Mouse (Mus musculus): ENCODE data around the gene Prune1. TPM values are rescaled to one million over a fixed set of nuclear protein-coding genes. Genes with fewer than 3 reads are reported as not detected.

Prune1 gene
- polyA plus RNA-seq, 1 experiment from 2014 or later: 77.6 TPM

DNA sequence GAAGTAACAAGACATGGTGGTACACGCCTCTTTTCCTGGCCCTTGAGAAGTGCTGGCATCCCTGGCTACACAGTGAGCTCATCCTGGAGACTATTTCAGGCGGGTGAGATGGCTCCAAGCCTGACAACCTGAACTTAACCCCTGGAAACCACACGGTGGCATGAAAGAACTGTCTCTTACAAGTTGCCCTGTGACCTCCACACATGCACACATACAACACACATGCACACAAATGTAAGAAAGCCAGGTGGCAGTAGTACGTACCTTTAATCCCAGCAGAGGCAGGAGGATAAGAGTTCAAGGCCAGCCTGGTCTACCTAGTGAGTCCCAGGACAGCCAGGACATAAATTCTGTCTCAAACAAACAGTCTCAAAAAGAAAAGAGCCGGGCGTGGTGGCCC lies 42.9 kb downstream of the Prune1 start:
- no peak overlapping the region for H3K27ac ChIP-seq (ENCODE audit: low read depth, low read length)
- H3K9ac ChIP-seq (ENCODE audit: low read depth, low read length): no peak overlapping the region
- WGBS: 84% methylated on average over 6 of the region's 6 CpGs
- no peaks in the 10 kb centered on the region for H3K4me1 ChIP-seq (ENCODE audit: control insufficient read depth, insufficient read depth, low read depth, low read length)
- H3K4me2 ChIP-seq (ENCODE audit: low read length): no peak overlapping the region
- no peak overlapping the region for H3K4me3 ChIP-seq (ENCODE audit: low read length)
- H3K36me3 ChIP-seq (ENCODE audit: control insufficient read depth, insufficient read depth, low read length): peaks cover 13% of the 10 kb centered on the region
- no peak for ATAC-seq
- H3K9me3 ChIP-seq (ENCODE audit: control insufficient read depth, low read length): no peaks in the 10 kb centered on the region
- H3K27me3 ChIP-seq (replicated peaks; ENCODE audit: control insufficient read depth, insufficient read depth, low read length): no peaks in the 10 kb centered on the region

DNA sequence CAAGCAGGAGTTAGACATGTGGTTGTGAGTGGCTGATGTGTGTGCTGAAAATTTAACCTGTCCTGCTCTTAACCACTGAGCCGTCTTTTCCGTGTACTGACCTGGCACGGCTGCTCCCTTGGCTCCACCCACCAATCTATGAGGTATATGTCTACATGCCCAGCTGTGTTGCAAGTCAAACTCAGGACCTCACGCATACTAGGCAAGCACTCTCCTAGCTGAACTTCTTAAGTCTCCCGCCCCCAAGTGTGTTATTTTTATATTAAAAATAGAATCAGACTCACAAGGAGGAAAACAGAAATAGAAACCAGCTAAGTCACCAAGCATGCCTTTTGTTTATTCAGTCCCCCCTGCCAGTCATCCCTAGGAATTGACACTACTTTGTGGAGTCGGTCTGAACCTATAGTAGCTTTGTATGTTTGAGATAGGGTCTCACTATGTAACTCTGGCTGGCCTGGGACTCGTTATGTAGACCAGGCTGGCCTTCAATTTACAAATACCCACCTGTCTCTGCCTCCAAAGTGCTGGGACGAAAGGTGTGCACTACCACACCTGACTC lies 44.3 kb downstream of the Prune1 start:
- no peaks in the 10 kb centered on the region for H3K9me3 ChIP-seq (ENCODE audit: control insufficient read depth, low read length)
- no peak overlapping the region for H3K27ac ChIP-seq (ENCODE audit: low read depth, low read length)
- H3K27me3 ChIP-seq (replicated peaks; ENCODE audit: control insufficient read depth, insufficient read depth, low read length): no peaks in the 10 kb centered on the region
- no peak overlapping the region for H3K4me2 ChIP-seq (ENCODE audit: low read length)
- H3K9ac ChIP-seq (ENCODE audit: low read depth, low read length): no peak overlapping the region
- H3K36me3 ChIP-seq (ENCODE audit: control insufficient read depth, insufficient read depth, low read length): peaks cover 27% of the 10 kb centered on the region
- H3K4me3 ChIP-seq (ENCODE audit: low read length): no peak overlapping the region
- ATAC-seq: no peak
- H3K4me1 ChIP-seq (ENCODE audit: control insufficient read depth, insufficient read depth, low read depth, low read length): no peaks in the 10 kb centered on the region
- WGBS: 89% methylated on average over 8 of the region's 8 CpGs

DNA sequence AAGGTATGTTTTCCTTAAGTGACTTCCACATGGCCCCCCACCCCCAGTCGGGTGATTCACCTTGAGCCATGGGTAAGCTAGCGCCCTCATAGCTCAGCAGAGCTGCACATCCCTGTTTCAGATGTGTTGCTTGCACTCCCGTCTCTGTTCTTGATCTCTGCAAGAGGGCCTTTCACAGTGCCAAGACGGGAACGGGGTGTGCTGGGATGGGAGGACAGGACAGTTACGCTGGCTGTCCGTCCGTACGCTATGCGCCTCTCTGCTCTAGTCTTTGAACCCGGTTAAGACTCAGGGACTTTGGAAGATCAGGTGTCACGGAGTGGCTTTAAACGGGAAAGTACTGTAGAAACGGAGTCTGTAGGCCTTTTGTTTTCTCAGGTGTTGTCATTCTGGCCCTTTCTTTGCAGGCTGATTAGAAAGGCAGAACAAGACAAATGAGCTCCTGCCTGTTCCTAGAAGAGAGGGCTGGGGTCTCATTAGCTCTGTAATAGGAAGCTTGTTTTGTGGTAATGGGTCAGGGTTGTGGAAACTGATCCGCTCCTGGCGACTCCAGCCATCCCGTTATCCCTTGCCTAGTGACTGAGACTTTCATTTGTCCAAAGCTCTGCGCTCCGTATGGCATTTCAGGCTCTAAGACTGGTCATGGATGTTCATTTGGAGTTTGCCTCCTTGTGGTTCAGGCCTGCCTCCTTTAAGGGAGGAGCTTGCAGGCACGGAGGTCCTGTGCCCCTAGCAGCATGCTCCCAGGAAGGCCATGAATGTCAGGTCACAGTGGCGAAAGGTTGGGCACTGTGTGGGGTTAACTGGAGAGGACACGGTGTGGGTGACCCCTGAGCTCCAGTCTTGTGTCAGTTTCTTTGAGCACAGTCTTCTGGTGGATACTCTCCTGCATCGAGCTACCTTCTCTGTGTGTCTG lies 46.2 kb downstream of the Prune1 start:
- Histone ChIP-seq H3K4me2 (ENCODE audit: low read length) (no peak overlapping the region), H3K27me3 (replicated peaks; ENCODE audit: control insufficient read depth, insufficient read depth, low read length) (no peaks in the 10 kb centered on the region), H3K4me1 (ENCODE audit: control insufficient read depth, insufficient read depth, low read depth, low read length) (peaks cover 14% of the 10 kb centered on the region), H3K9ac (ENCODE audit: low read depth, low read length) (no peak overlapping the region), H3K9me3 (ENCODE audit: control insufficient read depth, low read length) (no peaks in the 10 kb centered on the region), H3K36me3 (ENCODE audit: control insufficient read depth, insufficient read depth, low read length) (peaks cover 32% of the 10 kb centered on the region), H3K4me3 (ENCODE audit: low read length) (no peak overlapping the region), H3K27ac (ENCODE audit: low read depth, low read length) (no peak overlapping the region)
- ATAC-seq: no peak
- WGBS: 74% methylated on average over 23 of the region's 23 CpGs

DNA sequence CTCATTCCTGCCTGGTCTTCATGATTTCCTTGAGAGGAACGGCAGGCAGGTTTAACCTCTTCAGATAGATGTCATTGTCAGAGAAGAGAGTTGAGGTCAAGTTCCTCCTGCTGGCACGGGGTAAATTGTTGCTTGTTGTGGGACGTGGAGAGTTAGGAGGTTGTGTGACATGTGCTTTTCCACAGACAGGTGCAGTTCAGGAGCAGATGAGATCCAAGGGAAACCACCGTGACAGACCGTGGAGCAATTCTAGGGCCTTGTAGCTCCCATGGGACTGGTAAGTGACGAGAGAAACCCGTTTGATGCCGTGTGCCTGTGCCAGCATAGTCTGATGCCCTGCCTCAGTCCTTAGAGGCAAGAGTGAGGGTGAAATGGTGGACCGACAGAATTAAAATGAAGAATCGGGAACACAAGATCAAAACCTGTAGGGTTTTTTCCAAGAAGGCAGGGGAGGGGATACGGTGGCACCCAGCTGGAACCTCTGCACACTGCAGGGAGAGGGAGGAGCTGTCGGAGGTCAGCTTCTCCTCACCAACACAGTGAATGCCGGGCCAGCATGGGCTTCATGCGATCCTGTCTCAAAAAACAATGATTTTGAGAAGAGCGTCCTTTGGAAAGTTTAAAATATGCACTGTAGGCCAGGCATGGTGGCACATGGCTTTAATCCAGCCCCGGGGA lies 48.4 kb downstream of the Prune1 start:
- ATAC-seq: no peak
- Histone ChIP-seq H3K9ac (ENCODE audit: low read depth, low read length) (no peak overlapping the region), H3K36me3 (ENCODE audit: control insufficient read depth, insufficient read depth, low read length) (peaks cover 32% of the 10 kb centered on the region), H3K4me3 (ENCODE audit: low read length) (no peak overlapping the region), H3K27ac (ENCODE audit: low read depth, low read length) (no peak overlapping the region), H3K27me3 (replicated peaks; ENCODE audit: control insufficient read depth, insufficient read depth, low read length) (no peaks in the 10 kb centered on the region), H3K9me3 (ENCODE audit: control insufficient read depth, low read length) (no peaks in the 10 kb centered on the region), H3K4me2 (ENCODE audit: low read length) (no peak overlapping the region), H3K4me1 (ENCODE audit: control insufficient read depth, insufficient read depth, low read depth, low read length) (peaks cover 21% of the 10 kb centered on the region)
- WGBS: 82% methylated on average over 16 of the region's 16 CpGs

DNA sequence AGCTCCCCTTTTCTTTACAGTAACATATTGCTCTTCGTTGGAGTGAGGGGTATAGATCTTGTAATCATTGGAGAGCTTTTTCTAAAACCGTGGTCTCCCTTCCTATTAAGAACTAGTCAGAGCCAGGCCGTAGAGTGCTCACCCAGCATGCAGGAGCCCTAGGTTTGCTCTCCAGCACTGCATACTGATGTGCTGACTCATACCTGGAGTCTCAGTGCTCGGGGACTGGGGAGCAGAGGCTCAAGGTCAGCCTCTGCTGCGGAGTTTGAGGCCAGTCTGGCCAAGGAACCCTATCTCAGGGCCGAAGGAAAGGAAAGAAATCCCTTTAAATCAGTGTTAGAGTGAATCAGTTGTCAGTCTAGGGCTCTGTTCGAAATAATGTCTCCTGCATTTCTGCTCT lies 49.1 kb downstream of the Prune1 start:
- Histone ChIP-seq H3K4me1 (ENCODE audit: control insufficient read depth, insufficient read depth, low read depth, low read length) (peaks cover 21% of the 10 kb centered on the region), H3K27ac (ENCODE audit: low read depth, low read length) (no peak overlapping the region), H3K4me3 (ENCODE audit: low read length) (no peak overlapping the region), H3K9ac (ENCODE audit: low read depth, low read length) (no peak overlapping the region), H3K36me3 (ENCODE audit: control insufficient read depth, insufficient read depth, low read length) (peaks cover 32% of the 10 kb centered on the region), H3K4me2 (ENCODE audit: low read length) (no peak overlapping the region), H3K9me3 (ENCODE audit: control insufficient read depth, low read length) (no peaks in the 10 kb centered on the region), H3K27me3 (replicated peaks; ENCODE audit: control insufficient read depth, insufficient read depth, low read length) (no peaks in the 10 kb centered on the region)
- 88% methylated on average over 7 of the region's 7 CpGs for WGBS
- ATAC-seq: no peak

DNA sequence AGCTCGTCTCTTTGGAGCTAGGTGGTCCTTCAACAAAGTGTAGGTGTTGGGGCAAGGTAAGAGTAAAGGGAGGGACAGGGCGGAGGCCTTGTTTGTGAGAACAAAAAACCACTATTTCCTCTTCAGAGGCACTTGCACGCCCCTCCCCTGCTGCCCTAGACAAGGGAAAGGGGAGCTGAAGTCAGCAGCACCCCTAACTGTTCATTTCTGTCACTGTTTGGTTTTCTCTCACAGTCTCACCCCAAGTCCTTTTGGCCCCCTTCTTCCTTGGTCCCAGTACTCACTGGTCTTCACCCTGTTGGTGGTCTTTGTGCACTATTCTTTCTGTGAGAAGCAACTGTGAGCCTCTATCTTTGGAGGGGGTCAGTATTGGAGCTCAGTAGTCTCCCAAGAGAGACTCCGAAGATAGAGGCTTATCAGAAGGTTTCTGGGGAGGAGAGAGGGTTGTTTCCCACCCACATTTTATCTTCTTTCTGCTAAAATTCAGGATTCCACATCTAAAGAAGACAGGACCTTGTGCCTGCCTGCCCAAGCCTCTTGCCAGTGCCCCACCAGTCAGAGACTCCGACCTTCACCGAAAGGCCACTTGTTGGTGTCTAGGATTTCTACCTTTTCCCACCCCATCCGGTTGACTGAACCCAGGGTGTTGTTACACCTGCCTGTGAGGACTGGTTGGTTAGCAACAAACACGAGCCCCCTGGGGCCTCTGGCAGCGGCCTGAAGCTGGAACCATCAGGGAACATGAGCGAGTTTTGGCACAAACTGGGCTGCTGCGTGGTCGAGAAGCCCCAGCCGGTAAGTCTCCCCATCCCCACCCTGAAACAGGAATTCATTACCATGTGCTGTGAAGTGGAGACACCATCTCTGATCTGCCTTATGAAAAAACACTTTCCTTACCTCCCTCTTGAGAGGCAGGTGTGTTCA lies 50.3 kb downstream of the Prune1 start, which contains the start of gene Mllt11:
Mllt11 (minus strand) TSS at position 874 of the 924 bp plus-strand sequence.
- Histone ChIP-seq H3K9me3 (ENCODE audit: control insufficient read depth, low read length) (no peaks in the 10 kb centered on the region), H3K4me1 (ENCODE audit: control insufficient read depth, insufficient read depth, low read depth, low read length) (peaks cover 22% of the 10 kb centered on the region), H3K27me3 (replicated peaks; ENCODE audit: control insufficient read depth, insufficient read depth, low read length) (no peaks in the 10 kb centered on the region), H3K4me3 (ENCODE audit: low read length) (peak within 1 kb of the TSS; percentile 67; the same call in 1 of the 2 replicates), H3K36me3 (ENCODE audit: control insufficient read depth, insufficient read depth, low read length) (peaks cover 28% of the 10 kb centered on the region), H3K27ac (ENCODE audit: low read depth, low read length) (peak within 1 kb of the TSS; percentile 98), H3K4me2 (ENCODE audit: low read length) (peak within 1 kb of the TSS; percentile 83), H3K9ac (ENCODE audit: low read depth, low read length) (peak within 1 kb of the TSS; percentile 8)
- WGBS: 66% methylated on average over 13 of the region's 13 CpGs
- ATAC-seq: no peak

DNA sequence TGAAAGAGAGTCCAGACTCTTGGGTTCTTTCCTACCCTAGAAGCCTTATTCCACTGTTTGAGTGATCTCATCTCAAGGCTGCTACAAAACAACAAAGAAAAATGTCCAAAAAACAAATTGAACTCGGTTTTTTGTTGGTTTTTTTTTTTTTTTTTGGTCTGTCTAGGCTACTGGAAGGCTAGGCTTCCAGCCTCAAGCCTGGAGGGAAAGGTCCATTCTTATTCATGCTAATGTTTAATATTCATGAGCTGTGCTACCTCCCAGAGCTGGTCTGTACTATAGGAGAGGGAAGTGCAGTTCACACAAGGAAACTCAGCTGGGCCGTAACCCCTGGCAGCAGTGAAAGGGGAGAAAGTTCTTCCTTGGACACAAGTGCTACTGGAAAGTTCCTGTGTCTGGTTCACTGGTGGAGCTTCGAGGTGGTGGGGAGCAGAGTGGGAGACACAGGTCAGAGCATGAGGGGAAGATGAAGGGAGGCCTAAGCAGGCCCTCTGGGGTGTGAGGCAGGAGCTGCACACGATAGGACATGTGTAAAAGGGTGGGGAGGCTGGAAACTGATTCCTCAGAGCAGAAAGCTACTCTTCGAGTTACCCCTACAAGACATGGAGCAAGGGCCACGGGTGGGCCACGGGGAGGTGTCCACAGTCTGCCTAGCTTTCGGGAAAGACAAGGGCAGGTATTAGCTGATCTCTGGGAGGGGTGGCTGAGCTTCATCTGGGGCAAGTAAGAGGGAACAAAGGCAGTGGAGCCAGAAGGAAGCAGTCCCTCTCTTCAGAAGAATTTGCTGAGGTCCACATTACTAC lies 51.2 kb downstream of the Prune1 start:
- H3K9ac ChIP-seq (ENCODE audit: low read depth, low read length): peak overlapping the region; percentile 98
- H3K27me3 ChIP-seq (replicated peaks; ENCODE audit: control insufficient read depth, insufficient read depth, low read length): no peaks in the 10 kb centered on the region
- peak overlapping the region; percentile 98 for H3K27ac ChIP-seq (ENCODE audit: low read depth, low read length)
- peaks cover 21% of the 10 kb centered on the region for H3K36me3 ChIP-seq (ENCODE audit: control insufficient read depth, insufficient read depth, low read length)
- H3K4me1 ChIP-seq (ENCODE audit: control insufficient read depth, insufficient read depth, low read depth, low read length): peaks cover 31% of the 10 kb centered on the region
- H3K4me3 ChIP-seq (ENCODE audit: low read length): peak overlapping the region; percentile 67
- 30% methylated on average over 8 of the region's 8 CpGs for WGBS
- peak; percentile 10; the same call in 1 of the 2 replicates for ATAC-seq
- H3K4me2 ChIP-seq (ENCODE audit: low read length): peak overlapping the region; percentile 83
- no peaks in the 10 kb centered on the region for H3K9me3 ChIP-seq (ENCODE audit: control insufficient read depth, low read length)

Measured in hindbrain, embryonic 16.5 days (tissue).